Mouse (Mus musculus) left cerebral cortex, postnatal 10 days (tissue): ENCODE results near the gene Vma21. TPM values are rescaled to one million over a fixed set of nuclear protein-coding genes. Genes with fewer than 3 reads are reported as not detected.

ENCODE experiments used
- DNase-seq, 2 experiments: peaks; one replicate each; pipeline ENCODE4 v3.0.0; 2021 to 2022; ENCODE audit warnings: low spot score in 2 of 2, mixed read lengths in 1 of 2; ENCODE audit errors: extremely low spot score in 1 of 2
- intact Hi-C: fragments of 180-260 bp; cut with DNase I; formaldehyde crosslinking; loops from one replicate; pipeline ENCODE4 v1.15.1; 2025
- total RNA-seq, 2 experiments: library from RNA; stranded (reverse); gene quantifications; 2 replicates each; pipeline ENCODE4 v1.2.3; 2021

Gene Vma21
- 10 to 100 TPM; 36.2 to 36.4 TPM for total RNA-seq

DNA sequence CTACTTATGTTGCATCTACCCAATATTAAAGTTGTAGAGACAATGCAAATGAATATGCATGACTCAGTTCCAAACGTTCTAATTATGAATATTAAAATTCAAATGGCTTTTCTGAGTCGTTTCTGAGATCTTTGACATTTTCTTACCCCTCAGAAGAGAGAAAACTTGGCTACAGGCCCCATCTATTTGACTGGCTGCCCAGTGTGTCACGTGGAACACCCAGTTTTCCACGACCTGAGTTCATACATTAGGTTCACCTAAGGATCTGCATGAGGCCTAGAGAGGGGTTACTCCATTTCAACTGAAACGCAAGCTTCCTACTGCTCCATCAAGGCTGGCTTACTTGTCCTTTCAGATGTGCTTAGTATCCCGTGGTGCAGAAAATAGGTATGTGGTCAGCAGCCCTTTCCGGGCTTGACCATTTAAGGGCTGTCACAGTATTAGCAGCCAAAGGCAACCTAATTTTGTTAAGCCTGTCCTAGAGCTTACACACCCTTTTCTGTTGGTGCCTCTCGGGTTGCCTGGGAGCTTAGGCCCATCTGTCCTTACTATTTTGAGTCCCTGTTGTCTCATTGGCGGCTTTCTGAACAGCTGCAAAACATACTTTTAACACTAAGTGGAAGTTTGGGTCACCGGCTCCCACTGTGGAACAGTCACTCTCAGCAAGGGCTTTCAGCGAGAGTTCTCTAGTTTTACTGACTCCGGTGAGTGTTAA lies at the start of gene Vma21:
Vma21 (plus strand) TSS at position 294 of the 715 bp plus-strand sequence.
- DNase-seq = peak in 1 of 2 experiments; percentile 15
- intact Hi-C loops = no loop called here

DNA sequence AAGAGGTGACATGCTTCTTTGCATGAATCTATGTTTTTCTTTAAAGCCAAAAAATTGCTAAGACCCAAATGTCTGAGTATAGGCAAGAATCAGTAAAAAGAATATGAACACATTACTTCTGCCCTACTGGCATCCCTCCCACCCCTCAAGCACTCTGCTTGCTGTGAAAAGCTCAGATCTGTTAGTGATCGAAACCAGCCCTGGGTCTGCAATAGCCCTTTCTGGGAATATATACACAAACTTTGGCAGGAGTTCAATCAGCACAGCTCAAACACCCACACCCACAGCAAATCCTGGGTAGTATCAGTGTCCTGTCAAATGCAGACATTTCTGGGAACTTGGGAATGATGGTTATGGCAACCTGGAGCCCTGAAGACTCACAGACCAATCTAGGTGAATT lies 47.8 kb upstream of the Vma21 start:
- intact Hi-C loops = no loop called here
- no peak for DNase-seq

DNA sequence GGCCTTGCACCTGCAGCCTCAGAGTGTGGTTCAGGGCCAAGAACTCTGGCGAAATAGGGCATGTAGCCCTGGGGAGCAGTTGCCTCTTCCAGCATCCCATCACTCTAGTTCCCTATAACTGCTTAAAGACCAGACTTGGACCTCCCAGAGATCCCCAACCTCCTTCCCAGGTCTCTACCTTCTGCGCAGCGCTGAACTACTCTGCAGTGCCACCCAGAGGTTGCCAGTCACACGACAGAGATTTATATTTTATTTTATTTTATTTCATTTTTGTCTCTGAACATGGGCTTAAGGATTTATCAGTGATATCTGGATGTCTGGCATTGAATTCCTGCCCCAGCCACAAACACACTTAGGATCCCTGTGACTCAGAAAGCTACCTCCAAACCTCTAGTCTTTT lies 24.6 kb upstream of the Vma21 start:
- DNase-seq = no peak
- intact Hi-C loops = no loop called here

DNA sequence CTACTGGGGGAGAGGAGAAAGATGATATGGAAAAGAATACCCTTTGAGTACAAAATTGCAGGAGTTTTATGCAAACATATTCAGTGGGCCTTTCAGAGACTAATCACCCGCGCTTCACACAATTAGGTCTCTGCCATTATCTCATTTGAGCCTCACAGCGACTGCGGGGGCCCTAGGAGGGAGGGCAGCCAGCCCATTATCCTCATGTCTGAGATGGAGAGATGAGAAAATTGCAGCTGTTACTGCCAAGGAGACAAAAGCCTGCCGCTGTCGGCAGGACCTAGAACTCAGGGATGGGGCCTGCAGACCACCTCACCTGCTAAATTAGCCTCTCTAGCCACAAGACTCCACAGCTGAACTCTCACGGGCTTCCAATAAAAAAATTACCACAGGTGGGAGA lies 18.0 kb upstream of the Vma21 start:
- intact Hi-C loops = no loop called here
- DNase-seq = no peak

DNA sequence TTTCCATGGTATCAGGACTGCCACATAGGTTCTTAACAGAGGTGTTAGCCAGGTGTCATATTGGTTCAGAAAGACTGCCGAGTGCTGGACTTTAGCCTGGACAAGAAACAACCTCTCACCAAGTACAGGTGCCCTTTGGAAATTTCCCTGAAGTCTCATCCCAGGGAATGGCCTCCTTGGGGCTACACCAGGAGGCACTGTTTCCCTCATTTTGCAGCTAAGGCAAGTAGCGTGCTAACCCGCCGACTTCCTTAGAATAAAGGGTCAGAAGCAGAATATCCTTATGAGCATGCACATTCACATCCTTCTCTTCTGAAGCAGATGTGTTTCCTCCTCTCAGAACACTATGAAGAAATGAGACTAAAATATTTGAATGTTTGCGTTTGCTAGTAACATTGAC lies 16.8 kb upstream of the Vma21 start:
- no peak for DNase-seq
- intact Hi-C loops = no loop called here

DNA sequence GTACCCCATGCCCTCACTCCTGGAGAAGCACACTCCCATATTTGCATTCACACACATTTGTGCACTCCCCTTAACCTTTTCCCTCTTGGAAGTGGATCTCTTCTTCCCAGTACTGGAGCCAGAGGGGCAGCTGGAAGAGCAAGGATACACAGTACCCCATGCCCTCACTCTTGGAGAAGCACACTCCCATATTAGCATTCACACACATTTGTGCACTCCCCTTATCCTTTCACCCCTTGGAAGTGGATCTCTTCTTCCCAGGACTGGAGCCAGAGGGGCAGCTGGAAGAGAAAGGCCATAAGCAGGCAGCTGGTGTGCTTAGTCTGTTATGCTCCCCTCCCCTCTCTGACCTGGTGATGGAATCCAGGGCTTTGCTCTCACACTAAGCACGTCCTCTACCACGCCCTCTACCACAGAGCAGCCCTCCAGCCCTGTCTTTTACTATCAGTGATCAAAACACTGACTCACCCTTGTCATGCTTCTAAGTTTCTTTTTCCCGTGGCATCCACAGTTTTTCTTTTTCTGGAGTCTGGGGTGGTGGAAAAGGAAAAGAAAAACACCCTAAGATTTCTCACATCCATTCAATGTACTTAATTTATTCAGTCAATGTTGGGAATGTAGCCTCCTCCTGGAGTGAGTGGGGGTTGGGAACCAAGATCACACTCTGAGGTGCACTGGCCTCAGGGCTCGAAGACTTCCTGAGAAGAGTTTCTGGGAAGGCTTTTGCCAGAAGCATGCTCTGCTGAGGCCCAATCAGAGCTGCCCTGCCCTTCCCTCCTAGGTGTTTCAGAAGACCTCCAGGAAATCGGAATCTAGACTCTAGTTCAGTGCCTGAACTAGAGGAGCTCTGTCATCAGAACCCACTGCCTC lies 3.5 kb upstream of the Vma21 start:
- DNase-seq = no peak
- intact Hi-C loops = no loop called here

DNA sequence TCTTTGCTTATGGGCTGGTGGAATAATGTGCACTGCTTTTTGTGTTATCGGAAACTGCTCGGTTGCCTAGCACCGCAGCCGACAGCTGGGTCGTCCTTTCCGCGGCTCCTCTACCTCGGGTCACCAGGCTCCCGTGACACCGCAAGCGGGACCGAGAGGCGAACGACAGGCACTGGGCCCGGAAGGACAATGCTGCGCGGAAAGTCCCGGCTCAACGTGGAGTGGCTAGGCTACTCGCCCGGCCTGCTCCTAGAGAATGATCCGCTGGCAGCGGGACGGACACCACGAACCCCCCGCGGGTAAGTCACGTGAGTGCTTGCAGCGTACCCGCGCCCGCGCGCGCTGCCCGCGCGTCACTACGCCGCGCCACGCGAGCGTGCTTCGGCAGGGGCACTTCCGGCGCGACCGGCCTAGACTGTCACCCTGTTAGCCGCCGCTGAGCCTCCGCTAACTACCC lies 705 bp downstream of the Vma21 start:
- intact Hi-C loops = no loop called here
- peak; percentile 74 to 93 for DNase-seq

DNA sequence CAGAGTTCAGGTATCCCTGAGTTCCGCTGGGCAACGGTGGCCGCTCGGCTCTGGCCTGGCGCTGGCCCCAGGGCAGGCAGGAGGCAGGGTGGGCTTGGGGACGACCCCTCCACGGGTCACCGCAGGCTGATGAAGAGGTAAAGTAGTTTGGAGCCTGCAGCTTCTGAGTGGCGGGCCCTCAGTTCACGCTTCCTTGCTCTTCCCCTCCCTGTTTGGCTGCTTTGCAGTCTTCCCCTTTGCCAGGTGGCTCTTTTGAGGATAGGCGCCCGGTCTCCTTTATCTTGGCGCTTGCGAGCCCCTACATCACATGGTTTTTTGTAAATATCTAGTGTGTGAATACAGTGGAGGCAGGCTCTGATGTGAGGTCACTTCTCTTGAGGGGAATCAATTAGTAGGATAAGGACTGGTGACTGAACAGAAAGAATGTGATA lies 1.2 kb downstream of the Vma21 start:
- intact Hi-C loops = no loop called here
- no peak for DNase-seq

DNA sequence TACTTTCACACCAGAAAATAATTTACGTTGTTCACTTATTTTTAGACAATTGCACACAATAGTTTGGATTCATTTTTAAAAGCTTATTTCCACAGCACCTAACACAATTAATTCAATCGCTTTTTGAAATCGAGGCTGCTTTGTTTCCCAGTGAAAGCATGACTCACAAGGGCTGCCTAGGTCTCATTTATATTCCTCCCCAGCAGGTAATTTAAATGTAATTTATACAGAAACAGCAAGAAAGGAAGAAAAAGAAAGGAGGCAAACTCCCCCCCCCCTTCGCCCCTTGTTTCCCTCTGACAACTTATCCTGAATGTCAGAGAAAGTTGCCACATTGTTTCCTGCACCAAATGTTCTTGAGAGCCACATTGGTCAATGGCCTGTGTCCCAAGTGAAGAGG lies 23.2 kb downstream of the Vma21 start:
- intact Hi-C loops = no loop called here
- DNase-seq = no peak

DNA sequence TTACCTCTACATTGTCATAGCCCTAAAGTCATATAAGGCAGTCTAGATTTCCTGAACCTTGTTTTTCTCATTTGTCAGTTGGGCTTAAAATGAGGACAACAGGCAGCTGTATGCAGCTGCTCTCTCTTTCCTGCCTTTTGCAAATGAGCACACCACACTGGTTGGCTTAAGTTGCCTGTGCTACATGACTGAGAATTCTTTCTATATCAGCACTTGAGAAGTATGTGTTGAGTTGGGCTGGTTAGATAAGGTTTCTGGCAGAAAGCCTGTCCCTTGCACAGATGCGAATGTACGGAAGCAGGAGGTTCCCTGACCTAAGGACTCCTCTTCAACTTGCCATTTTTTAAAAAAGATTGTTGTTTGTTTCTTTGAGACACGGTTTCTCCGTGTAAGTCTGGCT lies 31.0 kb downstream of the Vma21 start:
- intact Hi-C loops = no loop called here
- no peak for DNase-seq

DNA sequence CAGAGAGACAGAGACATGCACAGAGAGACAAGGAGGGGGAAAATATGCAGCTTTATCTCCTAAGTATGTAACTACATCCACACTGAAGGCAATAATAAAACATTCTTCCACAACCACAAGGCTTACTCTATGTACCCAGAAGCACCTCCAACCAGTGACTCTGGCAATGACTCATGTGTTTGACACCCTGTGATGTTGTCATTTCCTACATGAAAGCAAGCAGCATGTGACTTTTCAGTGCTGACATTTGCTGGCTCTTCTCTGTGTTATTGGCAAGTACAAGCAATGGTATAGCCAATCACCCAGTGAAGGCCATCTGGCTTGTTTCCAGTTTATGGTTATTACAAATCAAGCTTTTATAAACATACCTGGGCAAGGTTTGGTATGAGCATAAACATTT lies 38.1 kb downstream of the Vma21 start:
- DNase-seq = no peak
- intact Hi-C loops = no loop called here

Other genes starting within 250 kb of the Vma21 start
- gene Gpr50, start 152.3 kb upstream of the Vma21 start, total RNA-seq = 1 to 10 TPM in 1 of 2 experiments, under 1 TPM in 1; 0.28 to 1.3 TPM
- gene Gm1141, start 105.1 kb downstream of the Vma21 start, total RNA-seq = under 1 TPM; 0.60 to 0.89 TPM
- gene Prrg3, start 146.7 kb downstream of the Vma21 start, total RNA-seq = 10 to 100 TPM; 31.6 to 35.4 TPM
- gene Fate1, start 157.1 kb downstream of the Vma21 start, total RNA-seq = under 1 TPM in 1 of 2 experiments, not detected in 1; 0.71 TPM
- under 1 TPM; 0.26 to 0.49 TPM for gene Cnga2, start 175.9 kb downstream of the Vma21 start, total RNA-seq